ENCODE assay signal across 36 mouse cellular contexts in genomic region chr11:83227926-83228723, GRCm38 (mm10). TPM values are rescaled to one million over a fixed set of nuclear protein-coding genes. Genes with fewer than 3 reads are reported as not detected.
"Had no signal": no experiment of that assay in that cellular context is flagged by ENCODE, and none has a peak within 500 bp of the region (broad histone marks: within the 10 kb centered on the region; RNA-seq: fewer than 3 reads in every experiment).

No protein-coding gene starts in this region.

- H3K4me3 ChIP-seq: embryonic facial prominence, embryonic 10.5 days; embryonic facial prominence, embryonic 12.5 days; embryonic facial prominence, embryonic 13.5 days; embryonic facial prominence, embryonic 15.5 days; erythroblast, embryonic 14.5 days; forebrain, embryonic 10.5 days; forebrain, embryonic 12.5 days; forebrain, embryonic 13.5 days; forebrain, embryonic 15.5 days; gastrocnemius, adult 2 months had no signal

- H3K9ac ChIP-seq: embryonic facial prominence, embryonic 12.5 days; embryonic facial prominence, embryonic 13.5 days; embryonic facial prominence, embryonic 15.5 days; forebrain, embryonic 12.5 days; forebrain, embryonic 13.5 days; forebrain, embryonic 15.5 days; forebrain, postnatal 0 days had no signal

- H3K36me3 ChIP-seq: embryonic facial prominence, embryonic 10.5 days; embryonic facial prominence, embryonic 12.5 days; embryonic facial prominence, embryonic 13.5 days; embryonic facial prominence, embryonic 15.5 days; forebrain, embryonic 10.5 days; forebrain, embryonic 12.5 days; forebrain, embryonic 15.5 days had no signal

- H3K27ac ChIP-seq: embryonic facial prominence, embryonic 10.5 days; embryonic facial prominence, embryonic 12.5 days; embryonic facial prominence, embryonic 13.5 days; embryonic facial prominence, embryonic 15.5 days; forebrain, embryonic 10.5 days; forebrain, embryonic 12.5 days; forebrain, embryonic 13.5 days; forebrain, embryonic 15.5 days; gastrocnemius, adult 2 months had no signal

- DNase-seq: cerebellum, adult 8-10 months; cerebellum, adult 9-10 months; cerebellum, adult 9-11 months; cerebellum, postnatal 10 days; cerebellum, postnatal 14 days; cerebellum, postnatal 25 days; cerebellum, postnatal 36 days; embryo, embryonic 11 days; forebrain, postnatal 0 days; gastrocnemius, adult 2 months; gastrocnemius, postnatal 10 days; gastrocnemius, postnatal 14 days; gastrocnemius, postnatal 25 days; gastrocnemius, postnatal 36 days; heart, adult 18-20 months had no signal

- H3K4me1 ChIP-seq: embryonic facial prominence, embryonic 10.5 days; embryonic facial prominence, embryonic 12.5 days; embryonic facial prominence, embryonic 13.5 days; embryonic facial prominence, embryonic 15.5 days; forebrain, embryonic 10.5 days; forebrain, embryonic 12.5 days; forebrain, embryonic 13.5 days; forebrain, embryonic 15.5 days had no signal

- H3K9me3 ChIP-seq: embryonic facial prominence, embryonic 10.5 days; embryonic facial prominence, embryonic 12.5 days; embryonic facial prominence, embryonic 13.5 days; embryonic facial prominence, embryonic 15.5 days; forebrain, embryonic 10.5 days; forebrain, embryonic 12.5 days; forebrain, embryonic 13.5 days; forebrain, embryonic 15.5 days had no signal

- H3K4me2 ChIP-seq: embryonic facial prominence, embryonic 12.5 days; embryonic facial prominence, embryonic 13.5 days; embryonic facial prominence, embryonic 15.5 days; forebrain, embryonic 12.5 days; forebrain, embryonic 13.5 days; forebrain, embryonic 15.5 days had no signal

- H3K27me3 ChIP-seq: embryonic facial prominence, embryonic 12.5 days; embryonic facial prominence, embryonic 15.5 days; forebrain, embryonic 12.5 days; forebrain, embryonic 13.5 days; forebrain, embryonic 15.5 days had no signal

- ATAC-seq: forebrain, embryonic 13.5 days; forebrain, embryonic 14.5 days; forebrain, embryonic 15.5 days; forebrain, embryonic 16.5 days; forebrain, postnatal 0 days had no signal

RNA-seq across cellular contexts. Expression of gene Slfn3, which starts 37.0 kb away (rescaled TPM):
- polyA plus RNA-seq: erythroblast, embryonic 14.5 days had no signal

RNA-seq across cellular contexts. Expression of gene Slfn4, which starts 53.1 kb away (rescaled TPM):
- total RNA-seq: gastrocnemius, postnatal 36 days had no signal
- polyA plus RNA-seq: embryonic facial prominence, embryonic 10.5 days; embryonic facial prominence, embryonic 11.5 days; embryonic facial prominence, embryonic 12.5 days; erythroblast, embryonic 14.5 days; forebrain, embryonic 10.5 days; forebrain, embryonic 11.5 days; forebrain, embryonic 12.5 days; forebrain, embryonic 13.5 days; forebrain, embryonic 14.5 days; forebrain, embryonic 15.5 days; forebrain, embryonic 16.5 days had no signal

RNA-seq across cellular contexts. Expression of gene Slfn14, which starts 58.4 kb away (rescaled TPM):
- total RNA-seq: common myeloid progenitor, adult 5-6 weeks; forebrain, postnatal 0 days; gastrocnemius, adult 18-20 months; gastrocnemius, adult 2 months; gastrocnemius, adult 8-10 months; gastrocnemius, postnatal 14 days; gastrocnemius, postnatal 25 days; gastrocnemius, postnatal 36 days; granulocyte monocyte progenitor cell, adult 5-6 weeks; heart, adult 18-20 months; heart, adult 8-10 months had no signal
- polyA plus RNA-seq: cortical plate, adult 2 months; forebrain, embryonic 14.5 days; forebrain, embryonic 15.5 days; forebrain, embryonic 16.5 days; forebrain, postnatal 0 days; frontal cortex, adult 2 months; gonadal fat pad, adult 2 months had no signal
